Mouse (Mus musculus): Measurements from ENCODE around the gene Shank1. TPM values are rescaled to one million over a fixed set of nuclear protein-coding genes. Genes with fewer than 3 reads are reported as not detected.

The Shank1 gene
- polyA plus RNA-seq, 1 experiment from 2014 or later, result 0.96 TPM

Other genes starting within 250 kb of the Shank1 start
- gene Klk1b21, start 207.9 kb upstream of the Shank1 start, polyA plus RNA-seq (2014; fragmentation: Nextera tagmentation; extraction: Ambion mirVana), result not detected in 2 replicates
- gene Klk1b22, start 197.6 kb upstream of the Shank1 start, polyA plus RNA-seq (2014; fragmentation: Nextera tagmentation; extraction: Ambion mirVana), result not detected in 2 replicates
- not detected in 2 replicates for gene Klk1b16, start 173.5 kb upstream of the Shank1 start, polyA plus RNA-seq (2014; fragmentation: Nextera tagmentation; extraction: Ambion mirVana)
- not detected in 2 replicates for gene Klk1b24, start 122.0 kb upstream of the Shank1 start, polyA plus RNA-seq (2014; fragmentation: Nextera tagmentation; extraction: Ambion mirVana)
- not detected in 2 replicates for gene Klk1b3, start 112.1 kb upstream of the Shank1 start, polyA plus RNA-seq (2014; fragmentation: Nextera tagmentation; extraction: Ambion mirVana)
- not detected in 2 replicates for gene Klk1b4, start 102.8 kb upstream of the Shank1 start, polyA plus RNA-seq (2014; fragmentation: Nextera tagmentation; extraction: Ambion mirVana)
- not detected in 2 replicates for gene Klk1b5, start 94.3 kb upstream of the Shank1 start, polyA plus RNA-seq (2014; fragmentation: Nextera tagmentation; extraction: Ambion mirVana)
- not detected in 2 replicates for gene Klk1, start 84.9 kb upstream of the Shank1 start, polyA plus RNA-seq (2014; fragmentation: Nextera tagmentation; extraction: Ambion mirVana)
- gene Gm36864, start 74.1 kb upstream of the Shank1 start, polyA plus RNA-seq (2014; fragmentation: Nextera tagmentation; extraction: Ambion mirVana), result not detected in 2 replicates
- gene 1700028J19Rik, start 63.6 kb upstream of the Shank1 start, polyA plus RNA-seq (2014; fragmentation: Nextera tagmentation; extraction: Ambion mirVana), result 1.1 and 1.6 TPM in 2 replicates
- 54.8 and 62.7 TPM in 2 replicates for gene 2410002F23Rik, start 63.5 kb upstream of the Shank1 start, polyA plus RNA-seq (2014; fragmentation: Nextera tagmentation; extraction: Ambion mirVana)
- not detected in 2 replicates for gene Acp4, start 52.9 kb upstream of the Shank1 start, polyA plus RNA-seq (2014; fragmentation: Nextera tagmentation; extraction: Ambion mirVana)
- gene Gm15517, start 48.8 kb upstream of the Shank1 start, polyA plus RNA-seq (2014; fragmentation: Nextera tagmentation; extraction: Ambion mirVana), result not detected in 2 replicates
- 0.81 and 0.85 TPM in 2 replicates for gene Clec11a, start 3.4 kb upstream of the Shank1 start, polyA plus RNA-seq (2014; fragmentation: Nextera tagmentation; extraction: Ambion mirVana)
- gene Syt3, start 73.8 kb downstream of the Shank1 start, polyA plus RNA-seq (2014; fragmentation: Nextera tagmentation; extraction: Ambion mirVana), result 0.57 and 0.59 TPM in 2 replicates
- 0.34 and 0.47 TPM in 2 replicates for gene 1700008O03Rik, start 75.6 kb downstream of the Shank1 start, polyA plus RNA-seq (2014; fragmentation: Nextera tagmentation; extraction: Ambion mirVana)
- 4.1 and 4.5 TPM in 2 replicates for gene Lrrc4b, start 118.8 kb downstream of the Shank1 start, polyA plus RNA-seq (2014; fragmentation: Nextera tagmentation; extraction: Ambion mirVana)
- 0.34 and 1.4 TPM in 2 replicates for gene Aspdh, start 155.1 kb downstream of the Shank1 start, polyA plus RNA-seq (2014; fragmentation: Nextera tagmentation; extraction: Ambion mirVana)
- gene Josd2, start 157.7 kb downstream of the Shank1 start, polyA plus RNA-seq (2014; fragmentation: Nextera tagmentation; extraction: Ambion mirVana), result 128 and 131 TPM in 2 replicates
- gene Emc10, start 186.3 kb downstream of the Shank1 start, polyA plus RNA-seq (2014; fragmentation: Nextera tagmentation; extraction: Ambion mirVana), result 101 and 114 TPM in 2 replicates
- 8.7 and 9.2 TPM in 2 replicates for gene Fam71e1, start 186.3 kb downstream of the Shank1 start, polyA plus RNA-seq (2014; fragmentation: Nextera tagmentation; extraction: Ambion mirVana)
- 2.3 and 3.3 TPM in 2 replicates for gene Mybpc2, start 214.4 kb downstream of the Shank1 start, polyA plus RNA-seq (2014; fragmentation: Nextera tagmentation; extraction: Ambion mirVana)
- not detected in 2 replicates for gene Spib, start 221.8 kb downstream of the Shank1 start, polyA plus RNA-seq (2014; fragmentation: Nextera tagmentation; extraction: Ambion mirVana)
- 28.6 and 29.2 TPM in 2 replicates for gene Pold1, start 238.6 kb downstream of the Shank1 start, polyA plus RNA-seq (2014; fragmentation: Nextera tagmentation; extraction: Ambion mirVana)
- 53.3 and 57.8 TPM in 2 replicates for gene Nr1h2, start 243.7 kb downstream of the Shank1 start, polyA plus RNA-seq (2014; fragmentation: Nextera tagmentation; extraction: Ambion mirVana)

All from heart, embryonic 14.5 days (tissue).